Mouse (Mus musculus): ENCODE measurements around the gene Rpl13.
A peak's percentile ranks its signal among the peaks of the same experiment; 100 is the strongest.

Gene Rpl13

DNA sequence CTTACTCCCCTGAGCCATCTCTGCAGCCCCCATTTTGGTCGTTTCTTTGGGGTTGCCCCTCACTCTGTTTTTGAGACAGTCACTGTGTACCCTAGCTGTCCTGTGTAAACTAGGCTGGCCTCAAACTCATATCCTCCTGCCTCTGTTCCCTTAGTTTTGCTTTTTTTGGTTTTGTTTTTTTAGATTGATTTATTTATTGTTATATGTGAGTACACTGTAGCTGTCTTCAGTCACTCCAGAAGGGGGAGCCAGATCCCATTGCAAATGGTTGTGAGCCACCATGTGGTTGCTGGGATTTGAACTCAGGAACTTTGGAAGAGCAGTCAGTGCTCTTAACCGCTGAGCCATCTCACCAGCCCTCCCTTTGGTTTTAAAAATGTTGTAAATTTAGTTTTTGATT is 4.4 kb downstream of the Rpl13 start:
- no peak for DNase-seq (ENCODE audit: low read depth in 2 of 2, low spot score in 2 of 2)

DNA sequence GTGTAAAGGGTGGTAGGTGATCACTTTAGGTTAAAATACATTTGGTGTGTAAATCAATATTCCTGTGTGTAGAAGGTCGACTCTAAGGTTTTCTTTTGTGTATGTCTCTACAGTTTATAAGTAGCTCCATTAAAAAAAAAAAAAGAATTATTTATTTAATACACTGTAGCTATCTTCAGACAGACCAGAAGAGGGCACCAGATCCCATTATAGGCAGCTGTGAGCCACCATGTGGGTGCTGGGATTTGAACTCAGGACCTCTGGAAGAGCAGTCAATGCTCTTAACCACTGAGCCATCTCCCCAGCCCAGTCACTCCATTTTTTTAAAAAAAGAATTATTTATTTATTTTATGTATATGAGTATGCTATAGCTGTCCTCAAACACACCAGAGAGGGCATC is 5.9 kb downstream of the Rpl13 start:
- DNase-seq (ENCODE audit: low read depth in 2 of 2, low spot score in 2 of 2): no peak

- DNase-seq (ENCODE audit: low read depth in 2 of 2, low spot score in 2 of 2): no peak
These were observed 6.8 kb downstream of the Rpl13 start for GRCm38 (mm10) chr8:123108953-123109352.

- peak; percentile 35 to 57 for DNase-seq (ENCODE audit: low read depth in 2 of 2, low spot score in 2 of 2)
These were observed 8.5 kb downstream of the Rpl13 start for GRCm38 (mm10) chr8:123110649-123111048.

DNA sequence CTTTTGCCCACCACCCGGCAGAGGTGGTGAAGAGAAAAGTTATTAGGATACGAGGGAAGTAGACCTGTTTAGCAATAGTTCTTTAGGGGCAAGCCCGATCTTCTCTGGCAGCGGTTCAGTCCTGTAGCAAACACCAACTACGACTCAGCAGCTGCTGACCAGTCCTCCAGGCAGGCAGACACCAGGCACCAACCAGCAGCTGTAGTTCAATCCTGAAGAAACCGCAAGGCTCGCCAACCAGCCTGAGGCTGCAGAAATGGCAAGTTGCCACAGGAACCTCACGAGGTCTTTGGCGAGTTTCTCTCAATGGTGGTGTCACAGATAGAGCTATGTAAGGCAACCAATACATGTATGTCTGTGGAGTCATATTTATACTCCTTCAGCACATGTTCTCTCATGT is 10.7 kb downstream of the Rpl13 start:
- no peak for DNase-seq (ENCODE audit: low read depth in 2 of 2, low spot score in 2 of 2)

GRCm38 (mm10) chr8:123113908-123114469 is 11.8 kb downstream of the Rpl13 start:
- no peak for DNase-seq (ENCODE audit: low read depth in 2 of 2, low spot score in 2 of 2)

- no peak for DNase-seq (ENCODE audit: low read depth in 2 of 2, low spot score in 2 of 2)
These were observed 12.5 kb downstream of the Rpl13 start for GRCm38 (mm10) chr8:123114644-123115043.

GRCm38 (mm10) chr8:123117127-123117731 is 15.1 kb downstream of the Rpl13 start, which contains the start of gene Cpne7:
TSS of gene Cpne7 (plus strand) at chr8:123117374.
- no peak for DNase-seq (ENCODE audit: low read depth in 2 of 2, low spot score in 2 of 2)

- DNase-seq (ENCODE audit: low read depth in 2 of 2, low spot score in 2 of 2): no peak
These were observed 15.6 kb downstream of the Rpl13 start for GRCm38 (mm10) chr8:123117744-123118143.

- DNase-seq (ENCODE audit: low read depth in 2 of 2, low spot score in 2 of 2): no peak
These were observed 19.9 kb downstream of the Rpl13 start for GRCm38 (mm10) chr8:123122059-123122458.

DNA sequence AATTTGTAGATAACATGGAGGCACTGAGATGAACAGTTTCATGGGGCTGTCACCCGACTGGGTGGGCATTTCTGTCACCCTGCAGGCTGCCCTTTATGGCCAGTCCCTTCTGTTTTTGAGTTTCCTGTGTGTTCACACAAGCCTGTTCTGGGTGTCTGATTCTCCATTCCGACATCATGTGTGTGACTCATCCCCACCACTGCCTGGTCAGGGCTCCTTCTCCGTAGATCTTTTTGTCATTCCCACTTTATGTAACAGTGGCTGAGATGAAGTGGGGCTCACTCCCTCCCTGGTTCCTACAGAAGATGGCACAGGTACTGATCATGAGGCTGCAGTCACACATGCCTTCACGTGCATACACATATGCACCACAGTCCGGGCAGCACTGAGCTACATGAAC is 20.5 kb downstream of the Rpl13 start:
- no peak for DNase-seq (ENCODE audit: low read depth in 2 of 2, low spot score in 2 of 2)

DNA sequence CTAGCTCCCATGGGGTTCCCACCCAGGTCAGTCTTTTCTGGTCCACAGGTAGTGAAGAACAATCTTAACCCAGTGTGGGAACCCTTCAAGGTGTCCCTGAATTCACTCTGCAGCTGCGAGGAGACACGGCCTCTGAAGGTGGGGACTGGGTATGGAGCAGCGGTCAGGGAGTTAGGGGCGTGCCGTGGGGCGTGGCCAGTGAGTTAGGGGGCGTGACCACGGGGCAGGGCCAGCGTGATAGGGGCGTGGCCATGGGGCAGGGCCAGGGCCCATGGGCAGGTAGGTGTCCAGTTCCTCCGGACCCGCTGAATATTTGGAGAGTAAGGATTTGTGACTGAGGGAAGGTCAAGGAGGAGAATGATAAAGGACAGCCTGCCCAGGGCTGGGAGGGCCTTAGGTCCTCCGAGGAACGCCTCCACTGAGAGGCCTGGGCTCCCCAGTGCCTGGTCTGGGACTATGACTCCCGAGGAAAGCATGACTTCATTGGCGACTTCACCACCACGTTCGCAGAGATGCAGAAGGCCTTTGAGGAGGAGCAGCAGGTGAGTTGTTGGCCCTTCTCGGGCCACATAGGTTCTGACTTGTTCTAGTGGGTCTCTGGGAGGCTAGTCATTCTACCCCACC is 24.2 kb downstream of the Rpl13 start:
- DNase-seq (ENCODE audit: low read depth in 2 of 2, low spot score in 2 of 2): no peak

DNA sequence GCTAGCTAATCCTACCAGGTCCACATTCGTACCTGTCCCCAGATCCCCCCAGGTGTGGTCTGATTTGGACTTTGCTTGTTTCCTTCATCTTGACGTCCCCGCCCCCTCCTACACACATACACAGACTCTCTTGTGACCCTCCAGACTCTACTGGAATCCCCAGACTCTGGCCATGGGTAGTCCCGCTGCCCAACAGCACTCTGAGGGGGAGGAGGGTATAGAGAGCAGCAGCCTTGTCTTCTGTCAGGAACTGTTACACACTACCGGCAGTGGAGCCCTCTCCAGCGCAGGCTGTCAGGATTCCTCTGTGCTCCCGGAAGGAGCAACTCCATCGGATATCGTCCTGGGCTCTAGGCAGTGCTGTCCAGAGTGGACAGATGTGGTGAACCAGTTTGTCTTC is 28.9 kb downstream of the Rpl13 start:
- DNase-seq (ENCODE audit: low read depth in 2 of 2, low spot score in 2 of 2): no peak

DNA sequence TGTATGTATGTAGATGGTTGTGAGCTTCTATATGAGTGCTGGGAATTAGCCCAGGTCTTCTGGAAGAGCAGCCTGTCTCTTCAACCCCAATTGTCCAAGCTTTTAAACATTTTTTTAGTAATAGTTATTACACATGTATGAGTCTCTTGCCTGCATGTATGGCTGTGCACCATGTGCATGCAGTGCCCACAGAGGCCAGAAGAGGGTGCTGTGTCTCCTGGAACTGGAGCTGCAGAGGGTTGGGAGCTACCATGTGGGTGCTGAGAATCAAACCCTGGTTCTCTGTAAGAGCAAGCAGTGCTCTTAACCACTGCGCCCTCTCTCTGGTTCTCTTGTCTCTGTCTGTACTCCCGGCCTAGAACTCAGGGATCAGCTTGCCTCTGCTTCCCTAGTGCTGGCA is 30.8 kb downstream of the Rpl13 start:
- no peak for DNase-seq (ENCODE audit: low read depth in 2 of 2, low spot score in 2 of 2)

- DNase-seq (ENCODE audit: low read depth in 2 of 2, low spot score in 2 of 2): no peak
These were observed 32.1 kb downstream of the Rpl13 start for GRCm38 (mm10) chr8:123134149-123134713.

GRCm38 (mm10) chr8:123135406-123135805 is 33.3 kb downstream of the Rpl13 start:
- no peak for DNase-seq (ENCODE audit: low read depth in 2 of 2, low spot score in 2 of 2)

GRCm38 (mm10) chr8:123135806-123136205 is 33.7 kb downstream of the Rpl13 start:
- no peak for DNase-seq (ENCODE audit: low read depth in 2 of 2, low spot score in 2 of 2)

DNA sequence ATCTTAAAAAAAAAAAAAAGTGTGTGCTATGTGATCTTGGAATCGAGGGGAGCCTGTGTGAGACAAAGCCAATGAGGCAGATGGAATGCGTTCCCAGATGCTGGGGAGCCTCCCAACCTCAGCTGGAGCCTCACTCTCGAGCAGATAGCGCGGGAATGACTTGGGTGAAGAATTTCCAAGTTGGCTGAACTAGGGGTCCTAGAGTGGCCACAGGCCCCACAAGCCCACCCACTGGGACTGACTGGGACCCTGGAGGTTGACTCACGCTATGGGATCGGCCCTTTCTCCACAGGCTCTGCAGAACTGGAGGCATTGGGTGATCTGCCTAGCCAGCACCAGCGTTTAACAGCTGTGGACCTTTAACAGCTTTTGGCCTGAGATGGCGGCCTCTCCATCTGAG is 34.1 kb downstream of the Rpl13 start:
- no peak for DNase-seq (ENCODE audit: low read depth in 2 of 2, low spot score in 2 of 2)

- no peak for DNase-seq (ENCODE audit: low read depth in 2 of 2, low spot score in 2 of 2)
These were observed 35.5 kb downstream of the Rpl13 start for GRCm38 (mm10) chr8:123137645-123138077.

DNA sequence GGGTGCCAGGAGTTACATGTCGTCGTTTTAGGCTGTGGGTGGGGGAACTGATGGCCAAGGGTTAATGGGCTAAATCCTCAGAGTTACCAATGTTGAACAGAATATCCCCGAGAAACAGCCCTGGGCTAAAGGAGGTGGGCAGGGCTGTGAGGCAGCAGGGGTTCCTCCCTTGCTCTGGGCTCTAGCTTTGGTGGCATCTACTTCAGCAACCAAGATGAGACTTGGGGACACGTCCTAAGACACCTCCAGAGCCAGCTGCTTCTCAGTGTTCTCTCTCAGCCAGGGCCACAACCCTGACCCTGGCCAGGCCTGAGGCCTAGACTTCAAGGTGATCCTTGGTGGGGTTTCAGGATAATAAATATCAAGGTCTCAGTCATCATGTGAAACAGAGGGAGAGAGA is 36.6 kb downstream of the Rpl13 start:
- no peak for DNase-seq (ENCODE audit: low read depth in 2 of 2, low spot score in 2 of 2)

- no peak for DNase-seq (ENCODE audit: low read depth in 2 of 2, low spot score in 2 of 2)
These were observed 39.8 kb downstream of the Rpl13 start for GRCm38 (mm10) chr8:123141741-123142462.

GRCm38 (mm10) chr8:123145279-123145678 is 43.1 kb downstream of the Rpl13 start:
- peak in 1 of 2 experiments; percentile 42 for DNase-seq (ENCODE audit: low read depth in 2 of 2, low spot score in 2 of 2)

All from CD8-positive naive resting alpha-beta T cell, adult 2 months (primary cell).